Mouse (Mus musculus): ENCODE results near the gene C1qtnf2. TPM values are rescaled to one million over a fixed set of nuclear protein-coding genes. Genes with fewer than 3 reads are reported as not detected.

C1qtnf2 gene
- polyA plus RNA-seq, 1 experiment from 2014 or later, result 58.0 TPM

DNA sequence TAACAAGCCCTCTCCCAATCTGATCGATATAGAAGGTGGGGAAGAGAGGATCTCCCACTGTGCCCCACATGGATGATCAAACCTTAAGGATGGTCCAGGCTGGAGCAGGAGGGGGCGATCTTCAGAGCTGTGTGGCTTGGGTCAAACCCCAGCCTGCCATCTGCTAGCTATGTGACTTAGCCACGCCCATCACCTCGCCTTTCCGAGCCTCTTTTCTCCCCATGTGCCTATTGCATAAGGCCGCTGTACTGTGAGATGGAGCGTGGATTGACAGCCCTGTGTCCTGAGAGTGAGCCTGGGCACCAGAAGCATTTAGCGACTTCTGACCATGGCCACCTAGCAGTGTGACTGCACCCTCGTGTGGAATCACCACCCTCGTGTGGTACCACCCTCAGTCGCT lies 10.6 kb downstream of the C1qtnf2 start:
- no peak for ATAC-seq (ENCODE audit: insufficient number of reproducible peaks, low FRiP score, low TSS enrichment, low read depth)
- H3K4me1 ChIP-seq, result peaks cover 51% of the 10 kb centered on the region
- no peaks in the 10 kb centered on the region for H3K27me3 ChIP-seq
- no peak overlapping the region for H3K4me2 ChIP-seq
- H3K36me3 ChIP-seq, result no peaks in the 10 kb centered on the region
- H3K27ac ChIP-seq, result peak overlapping the region; percentile 87; the same call in 1 of the 2 replicates
- no peaks in the 10 kb centered on the region for H3K9me3 ChIP-seq
- 44% methylated on average over 11 of the region's 11 CpGs for WGBS
- no peak overlapping the region for H3K4me3 ChIP-seq
- no peak overlapping the region for H3K9ac ChIP-seq

GRCm38 (mm10) chr11:43485855-43486254 lies 11.8 kb downstream of the C1qtnf2 start:
- WGBS, result 86% methylated on average over 9 of the region's 9 CpGs
- Histone ChIP-seq H3K9me3 (no peaks in the 10 kb centered on the region), H3K9ac (no peak overlapping the region), H3K4me3 (no peak overlapping the region), H3K27ac (no peak overlapping the region), H3K27me3 (no peaks in the 10 kb centered on the region), H3K4me2 (no peak overlapping the region), H3K36me3 (0 out of 2 replicates have a peak, but pooled peaks cover 4% of the 10 kb centered on the region), H3K4me1 (peaks cover 41% of the 10 kb centered on the region)
- no peak for ATAC-seq (ENCODE audit: insufficient number of reproducible peaks, low FRiP score, low TSS enrichment, low read depth)

GRCm38 (mm10) chr11:43492663-43493062 lies 18.6 kb downstream of the C1qtnf2 start:
- Histone ChIP-seq H3K27me3 (no peaks in the 10 kb centered on the region), H3K4me3 (no peak overlapping the region), H3K27ac (no peak overlapping the region), H3K9me3 (no peaks in the 10 kb centered on the region), H3K9ac (no peak overlapping the region), H3K36me3 (0 out of 2 replicates have a peak, but pooled peaks cover 5% of the 10 kb centered on the region), H3K4me2 (no peak overlapping the region), H3K4me1 (0 out of 2 replicates have a peak, but pooled peaks cover 2% of the 10 kb centered on the region)
- 32% methylated on average over 7 of the region's 7 CpGs for WGBS
- no peak for ATAC-seq (ENCODE audit: insufficient number of reproducible peaks, low FRiP score, low TSS enrichment, low read depth)

DNA sequence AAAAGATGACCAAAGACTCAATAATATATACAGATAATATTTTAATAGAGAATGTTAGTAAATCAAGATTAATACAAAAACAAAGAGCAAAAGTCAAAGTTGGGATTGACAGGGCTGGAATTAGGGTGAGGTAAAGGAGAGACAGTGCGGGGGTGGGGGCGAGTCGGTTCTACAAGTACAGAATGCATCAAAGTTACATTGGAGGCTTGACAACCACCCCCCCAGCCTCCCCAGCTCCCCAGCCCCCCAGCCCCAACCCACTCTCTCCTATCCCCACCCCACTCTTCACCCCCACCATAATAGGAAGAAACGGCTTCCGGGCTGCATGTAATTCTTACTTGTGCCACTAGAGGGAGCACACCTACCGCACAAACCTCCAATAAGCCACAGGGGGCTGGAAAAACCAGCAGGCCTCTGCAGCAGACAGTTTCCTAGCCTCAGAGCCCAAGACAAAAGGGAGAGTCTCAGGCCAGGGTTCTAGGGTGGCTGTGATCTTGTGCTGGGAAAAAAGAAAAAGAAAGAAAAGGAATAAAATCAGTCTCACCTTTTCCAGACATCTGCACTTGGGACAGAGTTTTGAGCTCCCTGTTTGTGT lies 19.8 kb downstream of the C1qtnf2 start:
- no peak overlapping the region for H3K9ac ChIP-seq
- peak; percentile 46; the same call in 1 of the 2 replicates for ATAC-seq (ENCODE audit: insufficient number of reproducible peaks, low FRiP score, low TSS enrichment, low read depth)
- 0 out of 2 replicates have a peak, but pooled peaks cover 2% of the 10 kb centered on the region for H3K4me1 ChIP-seq
- H3K27me3 ChIP-seq, result no peaks in the 10 kb centered on the region
- H3K9me3 ChIP-seq, result no peaks in the 10 kb centered on the region
- no peak overlapping the region for H3K4me2 ChIP-seq
- 0 out of 2 replicates have a peak, but pooled peaks cover 5% of the 10 kb centered on the region for H3K36me3 ChIP-seq
- no peak overlapping the region for H3K27ac ChIP-seq
- WGBS, result 18% methylated on average over 5 of the region's 6 CpGs
- H3K4me3 ChIP-seq, result no peak overlapping the region

DNA sequence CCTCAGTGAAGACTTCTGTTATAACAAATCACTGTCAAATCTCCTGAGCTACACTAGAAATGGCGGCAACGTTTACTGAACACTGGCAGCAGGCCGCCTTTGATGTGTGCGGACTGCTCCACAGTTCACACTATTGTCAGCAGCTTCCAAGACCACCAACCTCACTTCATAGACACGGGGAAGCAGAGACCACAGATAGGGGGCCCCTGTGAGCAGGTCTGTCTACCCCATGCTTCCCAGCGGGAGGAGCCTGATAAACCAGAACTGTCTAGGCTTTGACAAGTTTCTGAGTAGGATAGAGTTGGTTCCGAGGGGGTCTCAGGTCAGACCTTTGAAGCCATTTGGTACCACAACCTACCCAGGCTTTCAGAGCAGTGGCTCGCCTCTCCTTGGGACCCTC lies 21.0 kb downstream of the C1qtnf2 start:
- H3K27ac ChIP-seq, result no peak overlapping the region
- no peak overlapping the region for H3K4me3 ChIP-seq
- 0 out of 2 replicates have a peak, but pooled peaks cover 2% of the 10 kb centered on the region for H3K4me1 ChIP-seq
- no peaks in the 10 kb centered on the region for H3K27me3 ChIP-seq
- H3K9me3 ChIP-seq, result no peaks in the 10 kb centered on the region
- H3K4me2 ChIP-seq, result no peak overlapping the region
- no peak for ATAC-seq (ENCODE audit: insufficient number of reproducible peaks, low FRiP score, low TSS enrichment, low read depth)
- no peak overlapping the region for H3K9ac ChIP-seq
- 57% methylated on average over 8 of the region's 8 CpGs for WGBS
- 0 out of 2 replicates have a peak, but pooled peaks cover 5% of the 10 kb centered on the region for H3K36me3 ChIP-seq

- no peak for ATAC-seq (ENCODE audit: insufficient number of reproducible peaks, low FRiP score, low TSS enrichment, low read depth)
- WGBS, result 39% methylated on average over 3 of the region's 3 CpGs
- no peaks in the 10 kb centered on the region for H3K9me3 ChIP-seq
- no peak overlapping the region for H3K4me3 ChIP-seq
- 0 out of 2 replicates have a peak, but pooled peaks cover 2% of the 10 kb centered on the region for H3K4me1 ChIP-seq
- H3K36me3 ChIP-seq, result 0 out of 2 replicates have a peak, but pooled peaks cover 4% of the 10 kb centered on the region
- no peak overlapping the region for H3K9ac ChIP-seq
- no peak overlapping the region for H3K4me2 ChIP-seq
- H3K27me3 ChIP-seq, result no peaks in the 10 kb centered on the region
- no peak overlapping the region for H3K27ac ChIP-seq
These were observed 21.5 kb downstream of the C1qtnf2 start for GRCm38 (mm10) chr11:43495532-43495931.

DNA sequence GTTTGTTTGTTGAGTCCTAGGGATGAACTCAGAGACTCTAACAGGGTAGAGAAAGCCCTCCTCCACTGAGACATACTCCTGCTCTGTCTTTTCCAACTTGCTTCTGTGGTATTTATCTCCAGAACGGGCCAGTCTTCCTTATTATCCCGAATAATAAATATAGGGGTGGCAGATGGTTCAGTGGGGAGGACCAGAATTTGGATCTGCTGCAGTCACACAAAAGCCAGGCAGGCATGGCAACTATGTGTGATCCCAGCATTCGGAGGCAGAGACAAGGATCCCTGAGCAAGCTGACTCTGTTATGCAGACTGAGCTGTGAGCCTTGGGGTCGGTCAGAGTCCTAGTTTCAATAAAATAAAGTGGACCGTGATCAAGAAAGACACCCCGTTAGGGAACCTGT lies 27.2 kb downstream of the C1qtnf2 start:
- no peaks in the 10 kb centered on the region for H3K9me3 ChIP-seq
- no peak overlapping the region for H3K4me2 ChIP-seq
- no peak overlapping the region for H3K9ac ChIP-seq
- H3K4me1 ChIP-seq, result no peaks in the 10 kb centered on the region
- H3K27ac ChIP-seq, result no peak overlapping the region
- no peaks in the 10 kb centered on the region for H3K36me3 ChIP-seq
- no peaks in the 10 kb centered on the region for H3K27me3 ChIP-seq
- H3K4me3 ChIP-seq, result no peak overlapping the region
- ATAC-seq (ENCODE audit: insufficient number of reproducible peaks, low FRiP score, low TSS enrichment, low read depth), result no peak
- 72% methylated on average over 6 of the region's 6 CpGs for WGBS

GRCm38 (mm10) chr11:43505188-43505587 lies 31.1 kb downstream of the C1qtnf2 start:
- no peaks in the 10 kb centered on the region for H3K9me3 ChIP-seq

DNA sequence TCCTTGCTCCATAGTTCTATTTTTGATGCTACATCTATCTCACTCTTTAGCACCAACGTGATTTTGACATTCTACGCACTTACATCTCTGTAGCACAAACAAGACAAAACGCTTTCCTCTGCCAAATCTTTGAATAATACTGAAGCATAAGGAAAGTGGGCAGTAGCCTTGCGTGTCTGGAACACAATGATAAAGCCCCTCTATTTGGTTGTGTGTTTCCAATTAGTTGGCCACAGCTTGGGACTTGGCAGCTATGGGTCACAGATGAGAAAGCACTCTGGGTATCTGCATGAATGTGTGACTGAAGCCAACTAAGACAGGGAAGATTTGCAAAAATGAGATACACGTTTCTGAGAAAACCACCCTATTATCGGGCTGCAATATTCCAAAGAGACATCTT lies 33.9 kb downstream of the C1qtnf2 start:
- no peak overlapping the region for H3K9ac ChIP-seq
- H3K9me3 ChIP-seq, result no peaks in the 10 kb centered on the region
- no peaks in the 10 kb centered on the region for H3K4me1 ChIP-seq
- no peaks in the 10 kb centered on the region for H3K27me3 ChIP-seq
- no peak overlapping the region for H3K4me2 ChIP-seq
- no peak overlapping the region for H3K27ac ChIP-seq
- H3K36me3 ChIP-seq, result no peaks in the 10 kb centered on the region
- 71% methylated on average over 6 of the region's 6 CpGs for WGBS
- no peak overlapping the region for H3K4me3 ChIP-seq
- no peak for ATAC-seq (ENCODE audit: insufficient number of reproducible peaks, low FRiP score, low TSS enrichment, low read depth)

More at GRCm38 (mm10) chr11:43505188-43505587, 31.1 kb downstream of the C1qtnf2 start:
- Histone ChIP-seq H3K4me1 (no peaks in the 10 kb centered on the region), H3K4me3 (no peak overlapping the region), H3K27me3 (no peaks in the 10 kb centered on the region), H3K4me2 (no peak overlapping the region), H3K27ac (no peak overlapping the region), H3K36me3 (no peaks in the 10 kb centered on the region), H3K9ac (no peak overlapping the region)
- no peak for ATAC-seq (ENCODE audit: insufficient number of reproducible peaks, low FRiP score, low TSS enrichment, low read depth)
- WGBS, result 89% methylated on average over 7 of the region's 7 CpGs

DNA sequence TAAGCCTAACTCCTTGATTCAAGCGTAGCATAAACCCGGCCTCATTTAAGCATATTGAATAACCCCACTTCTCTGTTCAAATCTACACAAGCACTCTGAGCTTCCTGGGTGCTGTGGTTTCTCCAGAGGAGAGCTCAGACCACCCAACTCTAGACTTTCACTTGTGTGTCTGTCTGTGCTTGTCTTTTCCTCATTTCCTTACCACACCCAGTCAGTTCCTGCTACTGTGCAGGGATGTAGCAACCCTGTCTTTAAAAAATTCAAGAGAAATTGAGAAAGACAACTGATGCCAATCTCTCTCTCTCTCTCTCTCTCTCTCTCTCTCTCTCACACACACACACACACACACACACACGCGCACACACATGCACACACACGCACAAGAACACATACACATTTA lies 35.8 kb downstream of the C1qtnf2 start:
- WGBS, result 89% methylated on average over 5 of the region's 5 CpGs
- Histone ChIP-seq H3K9ac (no peak overlapping the region), H3K4me1 (no peaks in the 10 kb centered on the region), H3K4me3 (no peak overlapping the region), H3K27me3 (no peaks in the 10 kb centered on the region), H3K27ac (no peak overlapping the region), H3K9me3 (no peaks in the 10 kb centered on the region), H3K36me3 (no peaks in the 10 kb centered on the region), H3K4me2 (no peak overlapping the region)
- ATAC-seq (ENCODE audit: insufficient number of reproducible peaks, low FRiP score, low TSS enrichment, low read depth), result no peak

- no peaks in the 10 kb centered on the region for H3K9me3 ChIP-seq
- ATAC-seq (ENCODE audit: insufficient number of reproducible peaks, low FRiP score, low TSS enrichment, low read depth), result no peak
- no peaks in the 10 kb centered on the region for H3K4me1 ChIP-seq
- H3K27me3 ChIP-seq, result no peaks in the 10 kb centered on the region
- no peaks in the 10 kb centered on the region for H3K36me3 ChIP-seq
- no peak overlapping the region for H3K4me3 ChIP-seq
- H3K9ac ChIP-seq, result no peak overlapping the region
- no peak overlapping the region for H3K27ac ChIP-seq
- no peak overlapping the region for H3K4me2 ChIP-seq
- 59% methylated on average over 2 of the region's 2 CpGs for WGBS
These were observed 38.6 kb downstream of the C1qtnf2 start for GRCm38 (mm10) chr11:43512661-43513190.

GRCm38 (mm10) chr11:43516344-43517021 lies 42.4 kb downstream of the C1qtnf2 start:
- 30% methylated on average over 8 of the region's 8 CpGs for WGBS
- H3K9me3 ChIP-seq, result no peaks in the 10 kb centered on the region
- H3K4me3 ChIP-seq, result no peak overlapping the region
- H3K9ac ChIP-seq, result no peak overlapping the region
- no peaks in the 10 kb centered on the region for H3K36me3 ChIP-seq
- no peaks in the 10 kb centered on the region for H3K4me1 ChIP-seq
- ATAC-seq (ENCODE audit: insufficient number of reproducible peaks, low FRiP score, low TSS enrichment, low read depth), result 0 out of 2 replicates have a peak, but pooled peaks have one; percentile 56
- no peaks in the 10 kb centered on the region for H3K27me3 ChIP-seq
- H3K27ac ChIP-seq, result no peak overlapping the region
- H3K4me2 ChIP-seq, result no peak overlapping the region
